Mouse (Mus musculus): ENCODE results near the gene Ggt5. TPM values are rescaled to one million over a fixed set of nuclear protein-coding genes. Genes with fewer than 3 reads are reported as not detected.

Ggt5 gene
- total and polyA plus RNA-seq, 2 experiments from 2014 or later: 2.3 to 2.8 TPM

- H3K9me3 ChIP-seq (ENCODE audit: low read length): no peaks in the 10 kb centered on the region
- no peak overlapping the region for H3K4me3 ChIP-seq (ENCODE audit: low read length)
- no peak for TF ChIP-seq CTCF (IDR thresholded peaks at IDR 0.05; ENCODE audit: low read depth)
- no peak for DNase-seq (ENCODE audit: low spot score)
- WGBS: 55% methylated on average over 5 of the region's 5 CpGs
- no peak for ATAC-seq
- no peaks in the 10 kb centered on the region for H3K27me3 ChIP-seq (ENCODE audit: insufficient read depth, low read length)
- no peak overlapping the region for H3K27ac ChIP-seq
- no peak overlapping the region for H3K9ac ChIP-seq (replicated peaks; ENCODE audit: low read length)
- H3K4me2 ChIP-seq (ENCODE audit: low read depth, low read length): no peak overlapping the region
- peaks cover 9% of the 10 kb centered on the region; the same call in 1 of the 2 replicates for H3K4me1 ChIP-seq (ENCODE audit: insufficient read depth, low read length)
- no peaks in the 10 kb centered on the region for H3K36me3 ChIP-seq (ENCODE audit: insufficient read depth, low read length)
These were observed 804 bp upstream of the Ggt5 start for GRCm38 (mm10) chr10:75588336-75588735.

- Histone ChIP-seq H3K36me3 (ENCODE audit: insufficient read depth, low read length) (no peaks in the 10 kb centered on the region), H3K27ac (peak overlapping the region; percentile 2; the same call in 1 of the 2 replicates), H3K9ac (replicated peaks; ENCODE audit: low read length) (no peak overlapping the region), H3K4me2 (ENCODE audit: low read depth, low read length) (peak overlapping the region; percentile 16; the same call in 1 of the 2 replicates), H3K27me3 (ENCODE audit: insufficient read depth, low read length) (no peaks in the 10 kb centered on the region), H3K4me3 (ENCODE audit: low read length) (no peak overlapping the region), H3K9me3 (ENCODE audit: low read length) (no peaks in the 10 kb centered on the region), H3K4me1 (ENCODE audit: insufficient read depth, low read length) (peaks cover 9% of the 10 kb centered on the region; the same call in 1 of the 2 replicates)
- TF ChIP-seq CTCF (IDR thresholded peaks at IDR 0.05; ENCODE audit: low read depth): no peak
- DNase-seq (ENCODE audit: low spot score): no peak
- WGBS: 60% methylated on average over 16 of the region's 16 CpGs
- no peak for ATAC-seq
These were observed 511 bp downstream of the Ggt5 start for GRCm38 (mm10) chr10:75589651-75590050.

- Histone ChIP-seq H3K9ac (replicated peaks; ENCODE audit: low read length) (no peak overlapping the region), H3K4me2 (ENCODE audit: low read depth, low read length) (no peak overlapping the region), H3K27me3 (ENCODE audit: insufficient read depth, low read length) (no peaks in the 10 kb centered on the region), H3K27ac (no peak overlapping the region; the same call in 1 of the 2 replicates), H3K9me3 (ENCODE audit: low read length) (no peaks in the 10 kb centered on the region), H3K4me3 (ENCODE audit: low read length) (no peak overlapping the region), H3K4me1 (ENCODE audit: insufficient read depth, low read length) (peaks cover 9% of the 10 kb centered on the region; the same call in 1 of the 2 replicates), H3K36me3 (ENCODE audit: insufficient read depth, low read length) (no peaks in the 10 kb centered on the region)
- ATAC-seq (no peak), DNase-seq (ENCODE audit: low spot score) (no peak)
- WGBS: 75% methylated on average over 12 of the region's 12 CpGs
- TF ChIP-seq CTCF (IDR thresholded peaks at IDR 0.05; ENCODE audit: low read depth): no peak
These were observed 2.2 kb downstream of the Ggt5 start for GRCm38 (mm10) chr10:75591211-75591894.

- TF ChIP-seq CTCF (IDR thresholded peaks at IDR 0.05; ENCODE audit: low read depth): no peak
- Histone ChIP-seq H3K9ac (replicated peaks; ENCODE audit: low read length) (no peak overlapping the region), H3K9me3 (ENCODE audit: low read length) (no peaks in the 10 kb centered on the region), H3K36me3 (ENCODE audit: insufficient read depth, low read length) (no peaks in the 10 kb centered on the region), H3K4me1 (ENCODE audit: insufficient read depth, low read length) (peaks cover 9% of the 10 kb centered on the region; the same call in 1 of the 2 replicates), H3K4me3 (ENCODE audit: low read length) (no peak overlapping the region), H3K4me2 (ENCODE audit: low read depth, low read length) (no peak overlapping the region), H3K27ac (no peak overlapping the region), H3K27me3 (ENCODE audit: insufficient read depth, low read length) (no peaks in the 10 kb centered on the region)
- WGBS: 82% methylated on average over 7 of the region's 7 CpGs
- DNase-seq (ENCODE audit: low spot score) (no peak), ATAC-seq (no peak)
These were observed 3.4 kb downstream of the Ggt5 start for GRCm38 (mm10) chr10:75592585-75592984.

GRCm38 (mm10) chr10:75595981-75596380, 6.8 kb downstream of the Ggt5 start:
- Histone ChIP-seq H3K4me1 (ENCODE audit: insufficient read depth, low read length) (no peaks in the 10 kb centered on the region), H3K9ac (replicated peaks; ENCODE audit: low read length) (no peak overlapping the region), H3K4me2 (ENCODE audit: low read depth, low read length) (no peak overlapping the region), H3K27me3 (ENCODE audit: insufficient read depth, low read length) (no peaks in the 10 kb centered on the region), H3K36me3 (ENCODE audit: insufficient read depth, low read length) (no peaks in the 10 kb centered on the region), H3K27ac (no peak overlapping the region), H3K4me3 (ENCODE audit: low read length) (no peak overlapping the region), H3K9me3 (ENCODE audit: low read length) (no peaks in the 10 kb centered on the region)
- peak; percentile 51 for DNase-seq (ENCODE audit: low spot score)
- no peak for TF ChIP-seq CTCF (IDR thresholded peaks at IDR 0.05; ENCODE audit: low read depth)
- WGBS: 62% methylated on average over 8 of the region's 8 CpGs
- no peak for ATAC-seq

GRCm38 (mm10) chr10:75600189-75600730, 11.1 kb downstream of the Ggt5 start:
- Histone ChIP-seq H3K9ac (replicated peaks; ENCODE audit: low read length) (no peak overlapping the region), H3K4me2 (ENCODE audit: low read depth, low read length) (no peak overlapping the region), H3K27ac (no peak overlapping the region), H3K4me3 (ENCODE audit: low read length) (no peak overlapping the region), H3K4me1 (ENCODE audit: insufficient read depth, low read length) (no peaks in the 10 kb centered on the region), H3K27me3 (ENCODE audit: insufficient read depth, low read length) (no peaks in the 10 kb centered on the region), H3K9me3 (ENCODE audit: low read length) (no peaks in the 10 kb centered on the region), H3K36me3 (ENCODE audit: insufficient read depth, low read length) (no peaks in the 10 kb centered on the region)
- ATAC-seq (no peak), DNase-seq (ENCODE audit: low spot score) (no peak)
- 72% methylated on average over 7 of the region's 7 CpGs for WGBS
- TF ChIP-seq CTCF (IDR thresholded peaks at IDR 0.05; ENCODE audit: low read depth): no peak
